Mouse (Mus musculus): ENCODE results near the gene Efna2.

Gene Efna2

GRCm38 (mm10) chr10:80142530-80142925 is 36.8 kb upstream of the Efna2 start:
- DNase-seq = no peak

GRCm38 (mm10) chr10:80143664-80144063 is 35.6 kb upstream of the Efna2 start:
- peak; percentile 70 for DNase-seq

- peak; percentile 65 for DNase-seq
Observed at GRCm38 (mm10) chr10:80144159-80144558, 35.1 kb upstream of the Efna2 start.

GRCm38 (mm10) chr10:80144864-80145838 is 34.1 kb upstream of the Efna2 start:
- DNase-seq = peak; percentile 85

- DNase-seq = peak; percentile 84
Observed at GRCm38 (mm10) chr10:80145896-80146295, 33.4 kb upstream of the Efna2 start.

- DNase-seq = peak; percentile 77
Observed at GRCm38 (mm10) chr10:80146568-80147011, 32.7 kb upstream of the Efna2 start.

- DNase-seq = peak; percentile 71
Observed at GRCm38 (mm10) chr10:80147146-80147718, 32.0 kb upstream of the Efna2 start.

GRCm38 (mm10) chr10:80147719-80148601 is 31.3 kb upstream of the Efna2 start, which contains the start of gene Midn:
Gene Midn (plus strand): TSS chr10:80148272.
- DNase-seq = peak; percentile 86

GRCm38 (mm10) chr10:80148610-80149290 is 30.5 kb upstream of the Efna2 start:
- peak; percentile 96 for DNase-seq

GRCm38 (mm10) chr10:80149291-80150225 is 29.7 kb upstream of the Efna2 start:
- DNase-seq = peak; percentile 99

- DNase-seq = peak; percentile 86
Observed at GRCm38 (mm10) chr10:80150226-80151210, 28.8 kb upstream of the Efna2 start.

GRCm38 (mm10) chr10:80151211-80152034 is 27.9 kb upstream of the Efna2 start:
- peak; percentile 81 for DNase-seq

- DNase-seq = peak; percentile 72
Observed at GRCm38 (mm10) chr10:80152071-80152872, 27.0 kb upstream of the Efna2 start.

GRCm38 (mm10) chr10:80152873-80153260 is 26.4 kb upstream of the Efna2 start:
- DNase-seq = peak; percentile 75

GRCm38 (mm10) chr10:80153713-80154112 is 25.6 kb upstream of the Efna2 start:
- DNase-seq = no peak

GRCm38 (mm10) chr10:80154384-80154783 is 24.9 kb upstream of the Efna2 start:
- DNase-seq = no peak

GRCm38 (mm10) chr10:80155277-80155676 is 24.0 kb upstream of the Efna2 start:
- no peak for DNase-seq
